Mouse (Mus musculus) megakaryocyte progenitor cell, adult 5-6 weeks (primary cell): ENCODE results near the gene Acp5. TPM values are rescaled to one million over a fixed set of nuclear protein-coding genes. Genes with fewer than 3 reads are reported as not detected.
"Not testable (repeated sequence)": the region's sequence is repeated elsewhere in the genome, so short reads cannot be mapped to it uniquely, and the experiment has no call there.

Source experiments
- ATAC-seq: replicated peaks from 2 replicates; pipeline ENCODE4 v1.8.0; 2016; ENCODE audit warnings: mild to moderate bottlenecking, moderate TSS enrichment, inconsistent platforms; ENCODE audit not compliant: poor library complexity
- total RNA-seq, 2 experiments: library from RNA; stranded (forward) in 1 of 2; stranded (reverse) in 1 of 2; fragments of 157-497, 149-512 nt in 1 of 2; fragments of 200-1000 nt in 1 of 2; gene quantifications; 2 replicates each; pipeline versions ENCODE4 v1.2.3 to v1.2.4; 2015 to 2017

Acp5 gene
- total RNA-seq (2015) (3.3 and 4.1 TPM in 2 replicates), total RNA-seq (2017) (2.9 and 5.3 TPM in 2 replicates)

GRCm38 (mm10) chr9:22135644-22136390 lies at the start of gene Acp5:
TSS of gene Acp5 (minus strand) at chr9:22135711.
- ATAC-seq = peak; percentile 64

GRCm38 (mm10) chr9:22172318-22172717 lies 36.8 kb upstream of the Acp5 start:
- no peak for ATAC-seq

- no peak for ATAC-seq
Measured at GRCm38 (mm10) chr9:22169327-22169726, 33.8 kb upstream of the Acp5 start.

- ATAC-seq = no peak
Measured at GRCm38 (mm10) chr9:22167751-22168150, 32.2 kb upstream of the Acp5 start.

GRCm38 (mm10) chr9:22166686-22167085 lies 31.2 kb upstream of the Acp5 start:
- ATAC-seq = no peak

GRCm38 (mm10) chr9:22165964-22166363 lies 30.5 kb upstream of the Acp5 start:
- ATAC-seq = no peak

GRCm38 (mm10) chr9:22164711-22165668 lies 29.5 kb upstream of the Acp5 start:
- peak; percentile 85 for ATAC-seq

GRCm38 (mm10) chr9:22162912-22163311 lies 27.4 kb upstream of the Acp5 start:
- peak; percentile 50 for ATAC-seq

GRCm38 (mm10) chr9:22162305-22162704 lies 26.8 kb upstream of the Acp5 start:
- ATAC-seq = no peak

GRCm38 (mm10) chr9:22161299-22161698 lies 25.8 kb upstream of the Acp5 start:
- ATAC-seq = no peak

GRCm38 (mm10) chr9:22157516-22158265 lies 22.2 kb upstream of the Acp5 start:
- ATAC-seq = no peak

GRCm38 (mm10) chr9:22156497-22157245 lies 21.2 kb upstream of the Acp5 start, which contains the start of gene Pigyl:
TSS of gene Pigyl (plus strand) at chr9:22156846.
- peak; percentile 96 for ATAC-seq

GRCm38 (mm10) chr9:22155614-22156013 lies 20.1 kb upstream of the Acp5 start:
- ATAC-seq = peak; percentile 64

GRCm38 (mm10) chr9:22153810-22154209 lies 18.3 kb upstream of the Acp5 start:
- no peak for ATAC-seq

GRCm38 (mm10) chr9:22150946-22151345 lies 15.4 kb upstream of the Acp5 start:
- ATAC-seq = no peak

GRCm38 (mm10) chr9:22150249-22150693 lies 14.8 kb upstream of the Acp5 start:
- not testable (repeated sequence) for ATAC-seq

- ATAC-seq = peak; percentile 57; the same call in 1 of the 2 replicates
Measured at GRCm38 (mm10) chr9:22149426-22150248, 14.1 kb upstream of the Acp5 start.

GRCm38 (mm10) chr9:22144304-22144965 lies 8.9 kb upstream of the Acp5 start:
- ATAC-seq = peak; percentile 40; the same call in 1 of the 2 replicates
